Mouse (Mus musculus) erythroid progenitor cell, adult 5-6 weeks (primary cell): ENCODE results near the gene Fam45a. TPM values are rescaled to one million over a fixed set of nuclear protein-coding genes. Genes with fewer than 3 reads are reported as not detected.
"Not testable (repeated sequence)": the region's sequence is repeated elsewhere in the genome, so short reads cannot be mapped to it uniquely, and the experiment has no call there.

ENCODE experiments used
- ATAC-seq: replicated peaks from 2 replicates; pipeline ENCODE4 v1.8.0; 2016; ENCODE audit warnings: moderate number of reproducible peaks, mild to moderate bottlenecking, moderate TSS enrichment, inconsistent platforms; ENCODE audit not compliant: poor library complexity, low FRiP score, severe bottlenecking
- total RNA-seq, 2 experiments: library from RNA; stranded (forward) in 1 of 2; stranded (reverse) in 1 of 2; fragments of 150-400 nt in 1 of 2; fragments of 186-747, 209-891 nt in 1 of 2; gene quantifications; 2 replicates each; pipeline versions ENCODE4 v1.2.3 to v1.2.4; 2015 to 2017; ENCODE audit warnings: low replicate concordance in 2 of 2

Fam45a gene
- total RNA-seq, 2 experiments from 2014 or later = 42.8 to 46.1 TPM

GRCm38 (mm10) chr19:60837747-60838146, 26.4 kb downstream of the Fam45a start:
- ATAC-seq = peak; percentile 85

- peak; percentile 85 for ATAC-seq
Measured at GRCm38 (mm10) chr19:60843324-60843723, 31.9 kb downstream of the Fam45a start.

GRCm38 (mm10) chr19:60845731-60846130, 34.3 kb downstream of the Fam45a start:
- ATAC-seq = no peak

GRCm38 (mm10) chr19:60860868-60861700, 49.7 kb downstream of the Fam45a start, which contains the start of gene Sfxn4:
Sfxn4 (minus strand) TSS chr19:60861479.
- ATAC-seq = peak; percentile 99

- ATAC-seq = not testable (repeated sequence)
Measured at GRCm38 (mm10) chr19:60866169-60866568, 54.8 kb downstream of the Fam45a start.

- ATAC-seq = no peak
Measured at GRCm38 (mm10) chr19:60870489-60870888, 59.1 kb downstream of the Fam45a start.

GRCm38 (mm10) chr19:60871366-60871765, 60.0 kb downstream of the Fam45a start:
- no peak for ATAC-seq

- ATAC-seq = peak; percentile 54
Measured at GRCm38 (mm10) chr19:60872272-60872671, 60.9 kb downstream of the Fam45a start.

GRCm38 (mm10) chr19:60873501-60873900, 62.1 kb downstream of the Fam45a start:
- ATAC-seq = peak; percentile 36; the same call in 1 of the 2 replicates

GRCm38 (mm10) chr19:60874064-60874694, 62.8 kb downstream of the Fam45a start, which contains the start of gene Prdx3:
Prdx3 (minus strand) TSS chr19:60874556.
- ATAC-seq = peak; percentile 91

- no peak for ATAC-seq
Measured at GRCm38 (mm10) chr19:60883129-60883528, 71.7 kb downstream of the Fam45a start.

Other genes with a start within 250 kb of the Fam45a start
- gene Cacul1, start 230.6 kb upstream of the Fam45a start, total RNA-seq (2015; ENCODE audit: low replicate concordance) = 9.0 and 24.3 TPM in 2 replicates
- gene Cacul1, start 230.6 kb upstream of the Fam45a start, total RNA-seq (2017; ENCODE audit: low replicate concordance) = 6.8 and 16.2 TPM in 2 replicates
- gene Nanos1, start 55.6 kb upstream of the Fam45a start, total RNA-seq (2015; ENCODE audit: low replicate concordance) = 5.9 and 11.9 TPM in 2 replicates
- 9.9 and 13.9 TPM in 2 replicates for gene Nanos1, start 55.6 kb upstream of the Fam45a start, total RNA-seq (2017; ENCODE audit: low replicate concordance)
- 139 and 168 TPM in 2 replicates for gene Eif3a, start 20.9 kb upstream of the Fam45a start, total RNA-seq (2015; ENCODE audit: low replicate concordance)
- gene Eif3a, start 20.9 kb upstream of the Fam45a start, total RNA-seq (2017; ENCODE audit: low replicate concordance) = 174 and 187 TPM in 2 replicates
- gene Sfxn4, start 49.9 kb downstream of the Fam45a start, total RNA-seq (2015; ENCODE audit: low replicate concordance) = 2.9 TPM in 1 of 2 replicates, not detected in the other
- 3.0 TPM in 1 of 2 replicates, not detected in the other for gene Sfxn4, start 49.9 kb downstream of the Fam45a start, total RNA-seq (2017; ENCODE audit: low replicate concordance)
- 158 and 178 TPM in 2 replicates for gene Prdx3, start 63.0 kb downstream of the Fam45a start, total RNA-seq (2015; ENCODE audit: low replicate concordance)
- 104 and 105 TPM in 2 replicates for gene Prdx3, start 63.0 kb downstream of the Fam45a start, total RNA-seq (2017; ENCODE audit: low replicate concordance)
- gene Grk5, start 78.2 kb downstream of the Fam45a start, total RNA-seq (2015; ENCODE audit: low replicate concordance) = 2.2 and 2.5 TPM in 2 replicates
- 8.0 and 11.1 TPM in 2 replicates for gene Grk5, start 78.2 kb downstream of the Fam45a start, total RNA-seq (2017; ENCODE audit: low replicate concordance)